Mouse (Mus musculus): ENCODE measurements at regions not wholly inside any gene's neighbourhood (a gene's known extent, or its start where the extent isn't known, plus 50 kb on each side); places are given as distances from the start of the nearest gene placed in this dataset.
A peak's percentile ranks its signal among the peaks of the same experiment; 100 is the strongest.

DNA sequence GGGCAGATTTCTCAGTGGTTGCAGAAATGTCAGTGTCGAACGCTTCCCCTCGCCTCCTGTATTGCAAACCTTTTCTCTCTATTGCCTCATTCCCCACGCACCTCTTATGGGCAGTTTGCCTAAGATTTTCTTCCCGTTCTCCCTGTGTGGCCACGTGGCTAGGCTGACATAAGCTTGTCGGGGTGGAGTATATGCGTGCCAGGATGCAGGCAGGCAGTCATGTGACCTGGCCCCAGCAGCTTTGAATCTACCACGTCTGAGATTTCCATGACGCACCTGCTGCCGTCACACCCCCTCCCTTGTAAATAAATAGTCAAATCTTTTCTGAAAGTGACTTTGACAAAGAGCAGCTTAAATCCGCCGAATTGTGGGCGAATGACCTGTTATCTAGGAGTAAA lies 147.1 kb upstream of the Jade1 start:
- Histone ChIP-seq H3K4me2 (replicated peaks) (peak overlapping the region; percentile 49), H3K4me1 (0 out of 2 replicates have a peak, but pooled peaks cover 6% of the 10 kb centered on the region), H3K27ac (no peak overlapping the region), H3K9me3 (no peaks in the 10 kb centered on the region), H3K4me3 (peak overlapping the region; percentile 31), H3K27me3 (no peaks in the 10 kb centered on the region), H3K36me3 (no peaks in the 10 kb centered on the region), H3K9ac (no peak overlapping the region)
- 0 out of 2 replicates have a peak, but pooled peaks have one; percentile 80 for ATAC-seq (ENCODE audit: insufficient number of reproducible peaks, insufficient read depth, low FRiP score, low TSS enrichment)
- 18% methylated on average over 14 of the region's 14 CpGs for WGBS

DNA sequence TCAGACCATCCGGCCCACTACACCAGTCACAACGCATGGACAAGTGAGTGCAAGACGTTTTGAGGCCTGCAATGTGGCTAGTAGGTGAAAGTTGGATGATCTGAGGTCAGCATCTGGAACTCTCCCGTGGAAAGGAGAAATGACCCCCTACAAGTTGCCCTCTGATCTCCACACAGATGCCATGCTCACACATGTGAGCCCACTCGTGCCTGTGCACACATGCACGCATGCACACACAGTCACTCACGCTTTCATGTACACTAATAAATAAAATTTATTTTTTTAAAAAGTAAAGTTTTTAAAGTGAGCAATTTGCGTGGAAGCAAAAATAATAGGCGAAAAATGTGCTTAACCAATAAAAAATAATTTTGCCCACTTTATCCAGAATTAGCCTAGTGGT lies 147.5 kb upstream of the Jade1 start:
- Histone ChIP-seq H3K36me3 (no peaks in the 10 kb centered on the region), H3K4me3 (no peak overlapping the region), H3K4me2 (replicated peaks) (peak overlapping the region; percentile 49), H3K9ac (no peak overlapping the region), H3K27ac (no peak overlapping the region), H3K9me3 (no peaks in the 10 kb centered on the region), H3K27me3 (no peaks in the 10 kb centered on the region), H3K4me1 (0 out of 2 replicates have a peak, but pooled peaks cover 6% of the 10 kb centered on the region)
- 81% methylated on average over 9 of the region's 9 CpGs for WGBS
- ATAC-seq (ENCODE audit: insufficient number of reproducible peaks, insufficient read depth, low FRiP score, low TSS enrichment) = 0 out of 2 replicates have a peak, but pooled peaks have one; percentile 18

DNA sequence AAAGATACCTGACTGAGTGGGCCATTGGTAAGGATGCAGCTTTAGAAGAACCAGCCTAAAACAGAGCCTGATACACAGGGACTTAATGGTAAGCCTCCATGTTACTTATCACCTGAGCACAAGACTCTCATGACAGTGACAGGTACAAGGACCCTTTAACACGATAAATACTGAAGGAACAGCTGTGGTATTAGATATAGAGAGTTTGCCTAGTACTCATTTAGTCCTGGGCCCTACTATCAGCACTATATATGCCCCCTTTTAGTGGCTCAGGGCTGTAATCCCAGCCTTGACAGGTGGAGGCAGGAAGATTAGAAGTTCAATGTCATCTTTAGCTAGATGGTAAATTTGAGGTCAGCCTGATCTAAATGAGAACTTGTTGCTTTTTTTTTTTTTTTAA lies 148.0 kb upstream of the Jade1 start:
- no peaks in the 10 kb centered on the region for H3K27me3 ChIP-seq
- H3K4me1 ChIP-seq = 0 out of 2 replicates have a peak, but pooled peaks cover 6% of the 10 kb centered on the region
- H3K36me3 ChIP-seq = no peaks in the 10 kb centered on the region
- no peak overlapping the region for H3K27ac ChIP-seq
- H3K9ac ChIP-seq = no peak overlapping the region
- no peak overlapping the region for H3K4me2 ChIP-seq (replicated peaks)
- 72% methylated on average over 1 of the region's 1 CpGs for WGBS
- no peaks in the 10 kb centered on the region for H3K9me3 ChIP-seq
- no peak overlapping the region for H3K4me3 ChIP-seq
- no peak for ATAC-seq (ENCODE audit: insufficient number of reproducible peaks, insufficient read depth, low FRiP score, low TSS enrichment)

DNA sequence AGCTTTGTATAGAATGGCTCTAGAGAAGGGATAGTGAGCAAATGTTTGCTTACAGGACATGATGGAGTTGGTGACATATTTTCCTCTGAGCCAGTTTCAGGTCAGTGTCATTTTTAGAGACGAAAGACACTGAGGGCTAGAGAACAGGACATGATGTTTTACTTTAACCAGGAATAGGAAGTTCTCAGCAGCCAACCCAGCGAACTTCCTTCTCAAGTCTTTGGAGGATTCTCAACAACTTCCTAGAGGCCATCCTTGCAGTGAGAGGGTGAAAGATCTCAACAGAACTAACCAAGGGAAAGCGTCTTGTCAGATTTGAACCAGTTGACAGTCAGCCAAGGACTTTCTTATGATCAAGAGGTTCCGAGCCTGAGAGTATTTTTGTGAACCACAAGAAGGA lies 153.7 kb upstream of the Jade1 start:
- H3K4me2 ChIP-seq (replicated peaks) = no peak overlapping the region
- H3K4me3 ChIP-seq = no peak overlapping the region
- H3K9me3 ChIP-seq = no peaks in the 10 kb centered on the region
- WGBS = 84% methylated on average over 4 of the region's 4 CpGs
- H3K4me1 ChIP-seq = no peaks in the 10 kb centered on the region
- no peaks in the 10 kb centered on the region for H3K36me3 ChIP-seq
- no peak overlapping the region for H3K9ac ChIP-seq
- H3K27ac ChIP-seq = no peak overlapping the region
- no peaks in the 10 kb centered on the region for H3K27me3 ChIP-seq
- ATAC-seq (ENCODE audit: insufficient number of reproducible peaks, insufficient read depth, low FRiP score, low TSS enrichment) = no peak

DNA sequence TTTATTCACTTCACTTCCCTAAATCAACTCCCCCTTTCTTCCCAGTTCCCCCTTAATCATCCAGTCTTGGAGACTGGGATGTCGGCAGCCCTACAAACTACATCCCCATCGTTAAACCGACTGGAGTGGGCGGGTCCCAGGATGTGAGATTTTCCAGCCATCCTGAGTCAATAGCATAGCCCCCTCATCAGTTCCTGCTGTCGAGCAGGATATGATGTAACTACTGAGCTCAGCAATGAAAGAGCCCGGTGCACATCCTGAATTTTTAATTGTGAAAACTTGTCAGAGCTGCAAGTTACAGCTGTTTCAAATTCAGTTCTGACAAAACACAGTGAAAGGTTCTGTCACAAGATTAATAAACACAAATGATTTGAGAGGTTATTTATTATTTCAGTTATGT lies 165.7 kb upstream of the Jade1 start:
- Histone ChIP-seq H3K27ac (no peak overlapping the region), H3K4me1 (peaks cover 4% of the 10 kb centered on the region; the same call in 1 of the 2 replicates), H3K4me3 (no peak overlapping the region), H3K9ac (no peak overlapping the region), H3K27me3 (no peaks in the 10 kb centered on the region), H3K4me2 (replicated peaks) (no peak overlapping the region), H3K36me3 (no peaks in the 10 kb centered on the region), H3K9me3 (no peaks in the 10 kb centered on the region)
- WGBS = 49% methylated on average over 6 of the region's 6 CpGs
- ATAC-seq (ENCODE audit: insufficient number of reproducible peaks, insufficient read depth, low FRiP score, low TSS enrichment) = no peak

DNA sequence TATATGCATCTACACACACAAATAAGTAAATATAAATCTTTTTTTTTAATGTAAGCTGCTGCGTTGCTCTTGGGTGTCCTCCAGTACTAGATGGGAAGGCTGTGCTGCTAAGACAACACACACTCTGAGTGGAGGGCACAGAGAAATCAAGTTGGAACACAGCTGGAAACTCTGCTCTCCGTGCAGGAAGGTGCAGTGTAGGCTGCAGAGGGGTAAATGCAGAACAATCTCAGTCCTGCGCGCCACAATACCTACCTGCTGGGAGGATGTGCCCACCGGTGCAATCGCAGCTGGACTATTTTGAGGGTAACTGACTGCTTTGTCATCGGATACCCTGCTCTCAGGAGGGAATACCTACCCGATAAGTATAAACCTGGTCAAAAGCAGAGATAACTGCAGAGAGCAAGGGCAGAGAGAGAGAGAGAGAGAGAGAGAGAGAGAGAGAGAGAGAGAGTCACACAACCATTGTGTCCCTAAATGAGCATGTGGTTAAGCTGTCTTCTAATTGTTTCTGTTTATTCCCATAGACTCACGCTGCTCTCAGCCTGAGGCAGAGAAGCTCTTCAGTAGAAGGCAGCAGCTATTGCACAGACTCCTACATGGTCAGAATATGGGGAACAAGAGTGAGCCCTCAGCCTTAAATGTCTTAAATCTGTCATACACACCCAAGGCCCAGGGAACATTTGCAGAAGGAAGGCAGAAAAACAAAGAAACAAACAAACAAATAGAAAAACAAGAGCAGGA lies 167.9 kb upstream of the Jade1 start:
- Histone ChIP-seq H3K27me3 (no peaks in the 10 kb centered on the region), H3K9me3 (no peaks in the 10 kb centered on the region), H3K4me3 (no peak overlapping the region), H3K27ac (no peak overlapping the region), H3K4me2 (replicated peaks) (no peak overlapping the region), H3K9ac (no peak overlapping the region), H3K36me3 (no peaks in the 10 kb centered on the region), H3K4me1 (peaks cover 4% of the 10 kb centered on the region; the same call in 1 of the 2 replicates)
- ATAC-seq (ENCODE audit: insufficient number of reproducible peaks, insufficient read depth, low FRiP score, low TSS enrichment) = no peak
- 56% methylated on average over 9 of the region's 9 CpGs for WGBS

DNA sequence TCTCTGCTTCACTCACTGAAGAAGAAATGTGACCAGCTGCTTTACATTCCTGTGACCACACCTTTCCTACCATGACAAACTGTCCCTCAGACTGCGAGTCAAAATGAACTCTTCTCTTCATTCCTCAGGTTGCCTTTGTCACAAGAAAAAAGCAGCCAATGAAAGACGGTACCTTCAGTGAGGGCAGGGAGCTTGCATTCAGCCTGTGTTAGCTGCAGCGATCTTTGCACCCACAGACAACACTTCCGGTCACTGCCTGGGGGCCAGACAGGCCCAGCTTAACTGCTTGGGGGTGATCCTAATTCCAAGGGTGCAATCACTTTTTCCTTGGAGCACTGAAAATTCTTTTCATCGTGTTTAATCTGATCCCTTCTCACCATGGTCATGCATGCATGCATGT lies 169.2 kb upstream of the Jade1 start:
- peaks cover 4% of the 10 kb centered on the region; the same call in 1 of the 2 replicates for H3K4me1 ChIP-seq
- no peaks in the 10 kb centered on the region for H3K36me3 ChIP-seq
- ATAC-seq (ENCODE audit: insufficient number of reproducible peaks, insufficient read depth, low FRiP score, low TSS enrichment) = no peak
- H3K9ac ChIP-seq = no peak overlapping the region
- no peak overlapping the region for H3K4me3 ChIP-seq
- no peak overlapping the region for H3K4me2 ChIP-seq (replicated peaks)
- WGBS = 52% methylated on average over 5 of the region's 5 CpGs
- H3K9me3 ChIP-seq = no peaks in the 10 kb centered on the region
- no peak overlapping the region for H3K27ac ChIP-seq
- H3K27me3 ChIP-seq = no peaks in the 10 kb centered on the region

DNA sequence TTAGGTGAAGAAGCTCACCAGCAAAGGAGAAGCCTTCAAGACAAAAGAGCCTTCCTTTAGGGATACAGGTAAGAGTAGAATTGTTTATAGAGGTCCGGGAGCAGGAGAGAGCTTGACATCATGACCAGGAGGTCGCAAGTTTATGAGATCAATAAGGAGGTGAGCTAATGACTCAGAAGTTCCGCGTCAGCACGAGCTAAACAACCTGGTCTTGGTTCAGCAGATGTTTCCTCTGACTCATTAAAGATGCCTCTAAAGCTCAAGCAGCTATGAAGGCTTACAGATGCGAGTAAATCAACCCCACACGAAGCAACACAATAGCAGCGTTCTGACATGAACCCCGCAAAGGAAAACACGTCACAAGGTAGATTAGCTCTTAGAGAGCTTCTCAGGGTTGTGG lies 171.1 kb upstream of the Jade1 start:
- H3K4me1 ChIP-seq = peaks cover 4% of the 10 kb centered on the region; the same call in 1 of the 2 replicates
- H3K4me2 ChIP-seq (replicated peaks) = no peak overlapping the region
- 78% methylated on average over 10 of the region's 10 CpGs for WGBS
- H3K27me3 ChIP-seq = no peaks in the 10 kb centered on the region
- H3K9me3 ChIP-seq = no peaks in the 10 kb centered on the region
- no peaks in the 10 kb centered on the region for H3K36me3 ChIP-seq
- no peak overlapping the region for H3K9ac ChIP-seq
- no peak overlapping the region for H3K27ac ChIP-seq
- ATAC-seq (ENCODE audit: insufficient number of reproducible peaks, insufficient read depth, low FRiP score, low TSS enrichment) = no peak
- H3K4me3 ChIP-seq = no peak overlapping the region

DNA sequence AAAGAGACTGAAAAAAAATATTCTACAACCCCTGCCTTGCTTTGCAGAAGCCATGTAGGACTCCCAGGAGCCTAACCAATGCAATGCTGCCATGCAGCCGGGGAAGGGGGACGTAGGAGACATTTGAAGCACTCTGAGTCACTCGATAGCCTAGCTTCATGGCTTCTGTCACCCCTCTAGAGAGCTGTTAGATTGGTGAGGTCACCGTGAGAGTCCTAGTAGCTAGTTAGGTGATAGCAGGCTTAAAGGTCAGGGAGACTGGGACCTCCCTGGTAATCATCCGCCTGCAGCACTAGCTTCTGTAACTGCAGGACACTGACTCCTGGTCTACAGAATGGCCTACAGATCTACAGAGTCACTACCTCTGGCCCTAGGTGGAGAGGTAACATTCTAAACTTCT lies 177.0 kb upstream of the Jade1 start:
- no peak overlapping the region for H3K27ac ChIP-seq

DNA sequence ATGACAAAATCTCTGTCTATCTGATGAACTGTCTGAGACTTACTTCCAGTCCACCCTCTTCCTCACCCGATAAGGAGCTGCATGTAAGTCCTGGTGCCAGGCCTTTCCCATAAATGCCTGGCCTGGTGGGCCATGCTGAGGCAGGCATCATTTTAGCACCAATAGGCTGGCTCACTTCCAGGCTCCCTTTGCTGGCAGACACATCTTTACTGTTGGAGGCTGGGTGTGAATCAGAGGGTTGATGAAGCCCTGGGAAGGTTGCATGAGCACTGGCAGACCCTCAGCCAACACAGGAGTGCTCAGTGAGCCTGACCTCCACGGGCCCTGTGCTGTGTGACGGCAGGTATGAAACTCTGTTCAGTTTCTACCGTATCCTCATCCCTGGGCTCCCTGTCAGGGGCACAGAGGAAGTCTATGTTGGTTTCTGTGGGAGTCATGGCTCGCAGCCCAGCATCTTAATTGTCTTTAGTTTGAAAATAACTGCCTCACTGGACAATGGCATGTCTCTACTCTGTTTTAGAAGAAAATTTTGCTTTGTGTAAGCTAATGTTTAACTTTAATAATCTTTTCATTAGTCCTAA lies 177.6 kb upstream of the Jade1 start:
- Histone ChIP-seq H3K4me1 (0 out of 2 replicates have a peak, but pooled peaks cover 3% of the 10 kb centered on the region), H3K36me3 (no peaks in the 10 kb centered on the region), H3K27me3 (0 out of 2 replicates have a peak, but pooled peaks cover 4% of the 10 kb centered on the region), H3K4me2 (replicated peaks) (no peak overlapping the region), H3K27ac (no peak overlapping the region), H3K9me3 (no peaks in the 10 kb centered on the region), H3K4me3 (no peak overlapping the region), H3K9ac (no peak overlapping the region)
- no peak for ATAC-seq (ENCODE audit: insufficient number of reproducible peaks, insufficient read depth, low FRiP score, low TSS enrichment)
- WGBS = 79% methylated on average over 5 of the region's 5 CpGs

More for the DNA sequence above, 177.0 kb upstream of the Jade1 start:
- Histone ChIP-seq H3K4me1 (0 out of 2 replicates have a peak, but pooled peaks cover 3% of the 10 kb centered on the region), H3K27me3 (0 out of 2 replicates have a peak, but pooled peaks cover 4% of the 10 kb centered on the region), H3K9ac (no peak overlapping the region), H3K9me3 (no peaks in the 10 kb centered on the region), H3K4me2 (replicated peaks) (no peak overlapping the region), H3K36me3 (no peaks in the 10 kb centered on the region), H3K4me3 (no peak overlapping the region)
- WGBS = 71% methylated on average over 5 of the region's 5 CpGs
- ATAC-seq (ENCODE audit: insufficient number of reproducible peaks, insufficient read depth, low FRiP score, low TSS enrichment) = no peak

DNA sequence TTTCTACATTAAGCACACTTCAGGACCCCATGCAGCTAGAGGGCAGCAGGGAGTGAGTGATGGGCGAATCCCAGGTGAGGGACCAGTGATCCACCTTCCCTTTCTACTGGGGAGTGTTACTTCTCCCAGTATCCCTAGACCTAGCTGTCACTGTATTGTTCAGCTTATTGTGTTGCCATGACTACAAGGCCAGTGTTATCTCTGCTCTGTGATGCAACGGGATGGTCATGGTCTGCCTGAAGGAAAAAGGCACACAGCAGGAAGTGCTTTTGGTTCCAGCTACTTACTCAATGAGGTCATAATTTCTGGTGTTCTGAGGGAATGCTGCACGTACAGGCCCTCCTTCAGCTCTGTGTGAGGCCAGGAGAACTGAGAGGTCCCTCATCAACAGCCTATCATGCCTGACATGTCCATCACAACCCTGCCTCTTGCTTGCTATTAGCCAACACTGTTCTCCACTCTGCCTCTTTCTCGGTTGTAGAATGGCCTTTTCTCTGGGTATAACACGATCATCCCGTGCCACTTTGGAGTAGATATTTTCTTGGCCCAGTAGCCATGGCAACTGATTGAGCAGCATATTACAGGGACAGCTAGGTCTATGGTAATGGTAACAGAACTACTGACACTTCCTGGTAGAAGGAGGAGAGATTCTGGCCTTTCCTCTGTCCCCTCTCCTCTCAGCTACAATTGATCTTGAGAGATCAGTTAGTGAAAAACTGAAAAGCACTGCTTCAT lies 178.5 kb upstream of the Jade1 start:
- H3K4me3 ChIP-seq = no peak overlapping the region
- no peak overlapping the region for H3K9ac ChIP-seq
- ATAC-seq (ENCODE audit: insufficient number of reproducible peaks, insufficient read depth, low FRiP score, low TSS enrichment) = no peak
- WGBS = 65% methylated on average over 6 of the region's 6 CpGs
- no peak overlapping the region for H3K27ac ChIP-seq
- no peak overlapping the region for H3K4me2 ChIP-seq (replicated peaks)
- H3K4me1 ChIP-seq = 0 out of 2 replicates have a peak, but pooled peaks cover 3% of the 10 kb centered on the region
- H3K36me3 ChIP-seq = no peaks in the 10 kb centered on the region
- no peaks in the 10 kb centered on the region for H3K9me3 ChIP-seq
- 0 out of 2 replicates have a peak, but pooled peaks cover 4% of the 10 kb centered on the region for H3K27me3 ChIP-seq
